Mouse (Mus musculus): Measurements from ENCODE around the gene Gtf2f2.

Gtf2f2 gene

GRCm38 (mm10) chr14:75859619-75860018 lies 151.0 kb downstream of the Gtf2f2 start:
- DNase-seq, result no peak

GRCm38 (mm10) chr14:75858181-75858580 lies 152.5 kb downstream of the Gtf2f2 start:
- DNase-seq, result no peak

- DNase-seq, result no peak
Measured at GRCm38 (mm10) chr14:75855263-75855992, 155.2 kb downstream of the Gtf2f2 start.

- no peak for DNase-seq
Measured at GRCm38 (mm10) chr14:75852016-75852415, 158.6 kb downstream of the Gtf2f2 start.

- DNase-seq, result no peak
Measured at GRCm38 (mm10) chr14:75850819-75851218, 159.8 kb downstream of the Gtf2f2 start.

GRCm38 (mm10) chr14:75849842-75850568 lies 160.7 kb downstream of the Gtf2f2 start:
- no peak for DNase-seq

- DNase-seq, result no peak
Measured at GRCm38 (mm10) chr14:75849236-75849635, 161.4 kb downstream of the Gtf2f2 start.

GRCm38 (mm10) chr14:75848482-75848881 lies 162.2 kb downstream of the Gtf2f2 start:
- DNase-seq, result no peak

GRCm38 (mm10) chr14:75847669-75848068 lies 163.0 kb downstream of the Gtf2f2 start:
- DNase-seq, result no peak
